In genomic region chr2:35506311-35507190, GRCm38 (mm10) we compare ENCODE assay signal across 9 mouse cellular contexts. TPM values are rescaled to one million over a fixed set of nuclear protein-coding genes. Genes with fewer than 3 reads are reported as not detected.
DNase-seq lines count a peak whose midpoint lies in the region; ATAC-seq and TF ChIP-seq lines count a peak whose summit lies in the region.
"Had no signal": no experiment of that assay in that cellular context is flagged by ENCODE, and none has a peak within 500 bp of the region (broad histone marks: within the 10 kb centered on the region; RNA-seq: fewer than 3 reads in every experiment).

No protein-coding gene starts in this region.

- H3K9ac ChIP-seq in intestine, embryonic 14.5 days (ENCODE audit: low read length) = no peak overlapping the region
- no peak overlapping the region for H3K9ac ChIP-seq in intestine, postnatal 0 days (ENCODE audit: low read depth, low read length)
- H3K9ac ChIP-seq in heart, postnatal 0 days (replicated peaks; ENCODE audit: low read depth, low read length) = no peak overlapping the region
- H3K9ac ChIP-seq in liver, embryonic 16.5 days (ENCODE audit: low read depth, low read length) = peak overlapping the region; percentile 61

- DNase-seq in intestine, embryonic 14.5 days (ENCODE audit: low spot score) = no peak
- DNase-seq in T-cell, adult 2 months (ENCODE audit: low spot score) = peak; percentile 37
- peak; percentile 21 for DNase-seq in heart, postnatal 0 days (ENCODE audit: low spot score)
- DNase-seq in spleen, postnatal 36 days (ENCODE audit: low spot score in 2 of 2) = peak; percentile 66 to 67
- no peak for DNase-seq in adipocyte (ENCODE audit: low spot score)
- no peak for DNase-seq in adrenal gland, postnatal 25 days

- ATAC-seq in intestine, embryonic 14.5 days (replicated peaks; ENCODE audit: low FRiP score, low TSS enrichment, low read depth) = no peak
- no peak for ATAC-seq in intestine, postnatal 0 days
- ATAC-seq in heart, postnatal 0 days (ENCODE audit: insufficient read depth, low read depth) = no peak
- peak; percentile 83 for ATAC-seq in liver, embryonic 16.5 days (ENCODE audit: low read depth)

- no peaks in the 10 kb centered on the region for H3K36me3 ChIP-seq in intestine, embryonic 14.5 days (ENCODE audit: control insufficient read depth, insufficient read depth, low read length)
- H3K36me3 ChIP-seq in intestine, postnatal 0 days (ENCODE audit: control insufficient read depth, insufficient read depth) = no peaks in the 10 kb centered on the region
- no peaks in the 10 kb centered on the region for H3K36me3 ChIP-seq in heart, postnatal 0 days (replicated peaks; ENCODE audit: control insufficient read depth, insufficient read depth, low read length)
- no peaks in the 10 kb centered on the region for H3K36me3 ChIP-seq in liver, embryonic 16.5 days (ENCODE audit: control insufficient read depth, insufficient read depth)

- TF ChIP-seq CTCF in intestine, postnatal 0 days (IDR thresholded peaks at IDR 0.05; ENCODE audit: low read depth) = no peak
- TF ChIP-seq CTCF in heart, postnatal 0 days (IDR thresholded peaks at IDR 0.05; ENCODE audit: low read depth) = no peak

- no peaks in the 10 kb centered on the region for H3K27me3 ChIP-seq in intestine, embryonic 14.5 days (replicated peaks; ENCODE audit: control insufficient read depth, insufficient read depth, low read length)
- no peaks in the 10 kb centered on the region for H3K27me3 ChIP-seq in intestine, postnatal 0 days (replicated peaks; ENCODE audit: control insufficient read depth, insufficient read depth, low read length)
- no peaks in the 10 kb centered on the region for H3K27me3 ChIP-seq in heart, postnatal 0 days (ENCODE audit: control insufficient read depth, insufficient read depth, low read length)
- no peaks in the 10 kb centered on the region for H3K27me3 ChIP-seq in liver, embryonic 16.5 days (ENCODE audit: control insufficient read depth, insufficient read depth, low read depth, low read length)

- H3K4me2 ChIP-seq in intestine, embryonic 14.5 days (ENCODE audit: low read length) = no peak overlapping the region
- no peak overlapping the region for H3K4me2 ChIP-seq in intestine, postnatal 0 days (replicated peaks; ENCODE audit: low read depth)
- no peak overlapping the region; the same call in 1 of the 2 replicates for H3K4me2 ChIP-seq in heart, postnatal 0 days (ENCODE audit: low read depth, low read length)
- H3K4me2 ChIP-seq in liver, embryonic 16.5 days (ENCODE audit: low read depth, low read length) = peak overlapping the region; percentile 61

- no peak for TF ChIP-seq EP300 in heart, postnatal 0 days (IDR thresholded peaks at IDR 0.05; ENCODE audit: low read depth)

- 50% methylated on average over 6 of the region's 6 CpGs for WGBS in intestine, embryonic 14.5 days
- 59% methylated on average over 6 of the region's 6 CpGs for WGBS in intestine, postnatal 0 days
- 58% methylated on average over 6 of the region's 6 CpGs for WGBS in heart, postnatal 0 days
- WGBS in liver, embryonic 16.5 days (ENCODE audit: insufficient replicate concordance) = 18% methylated on average over 6 of the region's 6 CpGs

- H3K9me3 ChIP-seq in intestine, embryonic 14.5 days (ENCODE audit: control insufficient read depth, low read length) = no peaks in the 10 kb centered on the region
- H3K9me3 ChIP-seq in intestine, postnatal 0 days (ENCODE audit: control insufficient read depth) = no peaks in the 10 kb centered on the region
- no peaks in the 10 kb centered on the region for H3K9me3 ChIP-seq in heart, postnatal 0 days (replicated peaks; ENCODE audit: control insufficient read depth, low read length)
- H3K9me3 ChIP-seq in liver, embryonic 16.5 days (replicated peaks; ENCODE audit: control insufficient read depth, low read length) = no peaks in the 10 kb centered on the region

- peaks cover 63% of the 10 kb centered on the region for H3K4me1 ChIP-seq in intestine, embryonic 14.5 days (replicated peaks; ENCODE audit: control insufficient read depth, insufficient read depth, low read length)
- peaks cover 5% of the 10 kb centered on the region; the same call in 1 of the 2 replicates for H3K4me1 ChIP-seq in intestine, postnatal 0 days (replicated peaks; ENCODE audit: control insufficient read depth, insufficient read depth, low read length)
- H3K4me1 ChIP-seq in heart, postnatal 0 days (ENCODE audit: control insufficient read depth, insufficient read depth) = peaks cover 49% of the 10 kb centered on the region
- H3K4me1 ChIP-seq in liver, embryonic 16.5 days (ENCODE audit: control insufficient read depth, low read depth, low read length) = peaks cover 74% of the 10 kb centered on the region

- H3K27ac ChIP-seq in intestine, embryonic 14.5 days (ENCODE audit: low read depth) = peak overlapping the region; percentile 66
- no peak overlapping the region for H3K27ac ChIP-seq in intestine, postnatal 0 days (ENCODE audit: low read depth, low read length)
- peak overlapping the region; percentile 74 for H3K27ac ChIP-seq in heart, postnatal 0 days (ENCODE audit: low read depth)
- peak overlapping the region; percentile 89 for H3K27ac ChIP-seq in liver, embryonic 16.5 days (ENCODE audit: low read length)
- H3K27ac ChIP-seq: kidney, postnatal 0 days had no signal

- H3K4me3 ChIP-seq in intestine, embryonic 14.5 days (ENCODE audit: low read depth, low read length) = no peak overlapping the region
- H3K4me3 ChIP-seq in intestine, postnatal 0 days (ENCODE audit: low read depth, low read length) = no peak overlapping the region
- no peak overlapping the region for H3K4me3 ChIP-seq in heart, postnatal 0 days (ENCODE audit: low read depth, low read length)
- H3K4me3 ChIP-seq in liver, embryonic 16.5 days (ENCODE audit: low read depth, low read length) = peak overlapping the region; percentile 32

RNA-seq across cellular contexts. Expression of gene Ggta1, which starts 43.5 kb away (rescaled TPM):
- 20.1 and 20.8 TPM in 2 replicates for polyA plus RNA-seq in intestine, embryonic 14.5 days (2014; fragmentation: Nextera tagmentation; extraction: Ambion mirVana)
- 6.4 and 7.0 TPM in 2 replicates for polyA plus RNA-seq in intestine, postnatal 0 days (2015; fragmentation: Nextera tagmentation; extraction: Ambion mirVana)
- total RNA-seq in heart, postnatal 0 days (2014; rRNA removed; ENCODE audit: low replicate concordance) = 14.8 and 37.1 TPM in 2 replicates
- 16.0 and 16.4 TPM in 2 replicates for polyA plus RNA-seq in heart, postnatal 0 days (2015; fragmentation: Nextera tagmentation; extraction: Ambion mirVana)
- polyA plus RNA-seq in liver, embryonic 16.5 days (2015; fragmentation: Nextera tagmentation; extraction: Ambion mirVana) = 9.1 and 9.6 TPM in 2 replicates
- 8.1 and 13.4 TPM in 2 replicates for total RNA-seq in adrenal gland, postnatal 25 days (2021)

RNA-seq across cellular contexts. Expression of gene Dab2ip, which starts 51.5 kb away (rescaled TPM):
- polyA plus RNA-seq in intestine, embryonic 14.5 days (2014; fragmentation: Nextera tagmentation; extraction: Ambion mirVana) = 43.3 and 47.8 TPM in 2 replicates
- 41.3 and 48.5 TPM in 2 replicates for polyA plus RNA-seq in intestine, postnatal 0 days (2015; fragmentation: Nextera tagmentation; extraction: Ambion mirVana)
- total RNA-seq in heart, postnatal 0 days (2014; rRNA removed; ENCODE audit: low replicate concordance) = 57.7 and 61.1 TPM in 2 replicates
- polyA plus RNA-seq in heart, postnatal 0 days (2015; fragmentation: Nextera tagmentation; extraction: Ambion mirVana) = 23.8 and 23.9 TPM in 2 replicates
- polyA plus RNA-seq in liver, embryonic 16.5 days (2015; fragmentation: Nextera tagmentation; extraction: Ambion mirVana) = 4.9 and 5.1 TPM in 2 replicates
- total RNA-seq in adrenal gland, postnatal 25 days (2021) = 96.1 and 137 TPM in 2 replicates

Comparison
In these comparisons a context has a peak if more than half of its experiments do, and no peak if none do; other contexts are left out.
1. DNase-seq: peak in T-cell, adult 2 months (single experiment), heart, postnatal 0 days (single experiment) and spleen, postnatal 36 days (2 of 2); none in intestine, embryonic 14.5 days (single experiment), adipocyte (single experiment) and adrenal gland, postnatal 25 days (single experiment).